Mouse (Mus musculus) retina, postnatal 7 days (tissue): ENCODE data around the gene Nanog.
"Not testable (repeated sequence)": the region's sequence is repeated elsewhere in the genome, so short reads cannot be mapped to it uniquely, and the experiment has no call there.

Source experiments
- DNase-seq: peaks from one replicate; pipeline ENCODE4 v3.0.0-alpha.2; 2012; ENCODE audit warnings: low read depth, low spot score

The Nanog gene

GRCm38 (mm10) chr6:122707036-122707800, at the start of gene Nanog:
Gene Nanog, plus strand, starts transcription at chr6:122707489.
- no peak for DNase-seq

GRCm38 (mm10) chr6:122657630-122658029, 49.7 kb upstream of the Nanog start:
- no peak for DNase-seq

GRCm38 (mm10) chr6:122659567-122659966, 47.7 kb upstream of the Nanog start:
- no peak for DNase-seq

- DNase-seq, result peak; percentile 56
Measured at GRCm38 (mm10) chr6:122660601-122661379, 46.5 kb upstream of the Nanog start.

GRCm38 (mm10) chr6:122662551-122663264, 44.6 kb upstream of the Nanog start:
- no peak for DNase-seq

GRCm38 (mm10) chr6:122663596-122664206, 43.6 kb upstream of the Nanog start:
- no peak for DNase-seq

- no peak for DNase-seq
Measured at GRCm38 (mm10) chr6:122665866-122666265, 41.4 kb upstream of the Nanog start.

- DNase-seq, result no peak
Measured at GRCm38 (mm10) chr6:122667715-122668114, 39.6 kb upstream of the Nanog start.

GRCm38 (mm10) chr6:122668823-122669222, 38.5 kb upstream of the Nanog start:
- no peak for DNase-seq

GRCm38 (mm10) chr6:122669406-122670200, 37.7 kb upstream of the Nanog start:
- DNase-seq, result peak; percentile 87

GRCm38 (mm10) chr6:122670201-122670551, 37.1 kb upstream of the Nanog start:
- DNase-seq, result no peak

- DNase-seq, result no peak
Measured at GRCm38 (mm10) chr6:122670841-122671240, 36.4 kb upstream of the Nanog start.

GRCm38 (mm10) chr6:122672746-122673145, 34.5 kb upstream of the Nanog start:
- no peak for DNase-seq

- no peak for DNase-seq
Measured at GRCm38 (mm10) chr6:122682646-122683045, 24.6 kb upstream of the Nanog start.

- DNase-seq, result no peak
Measured at GRCm38 (mm10) chr6:122686709-122687108, 20.6 kb upstream of the Nanog start.

GRCm38 (mm10) chr6:122689411-122690055, 17.8 kb upstream of the Nanog start:
- DNase-seq, result no peak

- no peak for DNase-seq
Measured at GRCm38 (mm10) chr6:122690082-122690481, 17.2 kb upstream of the Nanog start.

GRCm38 (mm10) chr6:122695398-122695797, 11.9 kb upstream of the Nanog start:
- DNase-seq, result no peak

- not testable (repeated sequence) for DNase-seq
Measured at GRCm38 (mm10) chr6:122699628-122700027, 7.7 kb upstream of the Nanog start.

- DNase-seq, result no peak
Measured at GRCm38 (mm10) chr6:122701816-122702215, 5.5 kb upstream of the Nanog start.
